Mouse (Mus musculus): ENCODE data around the gene Sec31a.

Sec31a gene

GRCm38 (mm10) chr5:100408485-100408884, 7.5 kb downstream of the Sec31a start:
- DNase-seq (ENCODE audit: low spot score), result no peak

- DNase-seq (ENCODE audit: low spot score), result no peak
Measured at GRCm38 (mm10) chr5:100396753-100397152, 19.3 kb downstream of the Sec31a start.

GRCm38 (mm10) chr5:100393681-100394080, 22.4 kb downstream of the Sec31a start:
- DNase-seq (ENCODE audit: low spot score), result no peak

GRCm38 (mm10) chr5:100392436-100392955, 23.5 kb downstream of the Sec31a start:
- DNase-seq (ENCODE audit: low spot score), result no peak

- DNase-seq (ENCODE audit: low spot score), result no peak
Measured at GRCm38 (mm10) chr5:100383782-100384510, 32.1 kb downstream of the Sec31a start.

GRCm38 (mm10) chr5:100381094-100381493, 34.9 kb downstream of the Sec31a start:
- no peak for DNase-seq (ENCODE audit: low spot score)

GRCm38 (mm10) chr5:100380277-100380676, 35.8 kb downstream of the Sec31a start:
- no peak for DNase-seq (ENCODE audit: low spot score)

- DNase-seq (ENCODE audit: low spot score), result no peak
Measured at GRCm38 (mm10) chr5:100378981-100379380, 37.1 kb downstream of the Sec31a start.

- DNase-seq (ENCODE audit: low spot score), result no peak
Measured at GRCm38 (mm10) chr5:100378211-100378610, 37.8 kb downstream of the Sec31a start.

- DNase-seq (ENCODE audit: low spot score), result no peak
Measured at GRCm38 (mm10) chr5:100377376-100377775, 38.7 kb downstream of the Sec31a start.

- DNase-seq (ENCODE audit: low spot score), result no peak
Measured at GRCm38 (mm10) chr5:100374703-100375102, 41.3 kb downstream of the Sec31a start.

GRCm38 (mm10) chr5:100373952-100374351, 42.1 kb downstream of the Sec31a start:
- peak; percentile 81 for DNase-seq (ENCODE audit: low spot score)

- no peak for DNase-seq (ENCODE audit: low spot score)
Measured at GRCm38 (mm10) chr5:100370919-100371318, 45.1 kb downstream of the Sec31a start.

- DNase-seq (ENCODE audit: low spot score), result no peak
Measured at GRCm38 (mm10) chr5:100369825-100370459, 46.1 kb downstream of the Sec31a start.

GRCm38 (mm10) chr5:100369093-100369492, 46.9 kb downstream of the Sec31a start:
- no peak for DNase-seq (ENCODE audit: low spot score)

GRCm38 (mm10) chr5:100368527-100368926, 47.5 kb downstream of the Sec31a start:
- DNase-seq (ENCODE audit: low spot score), result no peak

GRCm38 (mm10) chr5:100367051-100367450, 49.0 kb downstream of the Sec31a start:
- no peak for DNase-seq (ENCODE audit: low spot score)

GRCm38 (mm10) chr5:100360296-100360695, 55.7 kb downstream of the Sec31a start:
- no peak for DNase-seq (ENCODE audit: low spot score)

GRCm38 (mm10) chr5:100358334-100358733, 57.7 kb downstream of the Sec31a start:
- peak; percentile 47 for DNase-seq (ENCODE audit: low spot score)

GRCm38 (mm10) chr5:100354644-100355043, 61.4 kb downstream of the Sec31a start:
- DNase-seq (ENCODE audit: low spot score), result no peak

- no peak for DNase-seq (ENCODE audit: low spot score)
Measured at GRCm38 (mm10) chr5:100352986-100353848, 62.8 kb downstream of the Sec31a start.

- DNase-seq (ENCODE audit: low spot score), result no peak
Measured at GRCm38 (mm10) chr5:100350907-100351456, 65.1 kb downstream of the Sec31a start.

Measured in retina, embryonic 14.5 days (tissue).